Mouse (Mus musculus) forebrain, postnatal 0 days (tissue): ENCODE results near the gene Tanc2. TPM values are rescaled to one million over a fixed set of nuclear protein-coding genes. Genes with fewer than 3 reads are reported as not detected.

Experiments used
- ATAC-seq: fragments of 200-750 bp; cut with Nextera tagmentation; 2 replicates; pipeline ENCODE4 v1.8.0; 2017; ENCODE audit warnings: mild to moderate bottlenecking, moderate library complexity
- DNase-seq: peaks from one replicate; pipeline ENCODE4 v3.0.0-alpha.2; 2015
- H3K27ac ChIP-seq: fragments of 300-500 bp; sonication (generic); 2 replicates; pipeline ENCODE4 v1.5.1; 2014; ENCODE audit warnings: low read depth, mild to moderate bottlenecking, antibody characterized with exemption, low read length, moderate library complexity, mixed read lengths
- H3K27me3 ChIP-seq: fragments of 300-500 bp; sonication (generic); 2 replicates; pipeline ENCODE4 v1.6.1; 2014; ENCODE audit warnings: mild to moderate bottlenecking, low read length, mixed read lengths; ENCODE audit not compliant: insufficient read depth
- H3K36me3 ChIP-seq: fragments of 300-500 bp; sonication (generic); 2 replicates; pipeline ENCODE4 v1.6.1; 2014; ENCODE audit warnings: mild to moderate bottlenecking, moderate library complexity; ENCODE audit not compliant: insufficient read depth
- H3K4me1 ChIP-seq: fragments of 300-500 bp; sonication (generic); 2 replicates; pipeline ENCODE4 v1.6.1; 2014; ENCODE audit warnings: antibody characterized with exemption; ENCODE audit not compliant: insufficient read depth
- H3K4me2 ChIP-seq: fragments of 300-500 bp; sonication (generic); 2 replicates; pipeline ENCODE4 v1.6.1; 2014; ENCODE audit warnings: low read depth, mild to moderate bottlenecking, moderate library complexity
- H3K4me3 ChIP-seq: fragments of 300-500 bp; sonication (generic); 2 replicates; pipeline ENCODE4 v1.5.1; 2014; ENCODE audit warnings: low read depth, low read length, mixed read lengths
- H3K9ac ChIP-seq: fragments of 300-500 bp; sonication (generic); 2 replicates; pipeline ENCODE4 v1.6.1; 2014; ENCODE audit warnings: mild to moderate bottlenecking
- H3K9me3 ChIP-seq: fragments of 300-500 bp; sonication (generic); 2 replicates; pipeline ENCODE4 v1.6.1; 2016; ENCODE audit warnings: low read length
- CTCF ChIP-seq: sonication (generic); IDR thresholded peaks from 2 replicates; pipeline ENCODE4 v1.5.1; 2016; ENCODE audit warnings: antibody characterized with exemption, control low read depth, low read depth
- WGBS: fragments of 180-500 bp; shearing (Covaris S2); extraction: QIAGEN DNeasy Blood & Tissue Kit; methylation state at CpG from one replicate; pipeline ENCODE4 v1.1.7; 2014; 5-methylcytosine and 5-hydroxymethylcytosine counted together
- polyA plus RNA-seq: library from polyadenylated mRNA; unstranded; fragments of >200 nt; fragmentation: Nextera tagmentation; extraction: Ambion mirVana; gene quantifications from 2 replicates; pipeline ENCODE4 v1.2.1, GENCODE M21; 2015
- total RNA-seq: library from RNA; depleted of rRNA; stranded (reverse); fragments of >200 nt; gene quantifications from 2 replicates; pipeline ENCODE4 v1.2.3, GENCODE M21; 2014

The Tanc2 gene
- total and polyA plus RNA-seq, 2 experiments from 2014 or later = 35.3 to 144 TPM

DNA sequence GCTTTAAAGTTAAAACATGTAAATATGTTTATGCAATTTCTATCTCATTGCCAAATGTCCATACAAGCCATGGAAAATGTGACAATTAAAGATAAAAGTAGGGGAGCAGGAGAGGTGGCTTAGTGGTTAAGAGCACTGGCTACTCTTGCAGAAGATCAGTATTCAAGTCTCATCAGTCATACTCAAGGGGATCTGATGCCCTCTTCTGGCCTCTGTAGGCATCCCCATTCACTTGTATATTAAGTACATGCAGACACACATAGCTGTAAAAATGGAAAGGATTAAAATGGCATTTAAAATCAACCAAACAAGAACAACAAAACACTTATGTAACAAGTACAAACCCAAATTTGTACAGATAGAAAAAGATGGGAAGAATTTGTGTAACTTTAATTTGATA, 54.2 kb downstream of the Tanc2 start:
- peak; percentile 34 for TF ChIP-seq CTCF
- H3K4me2 ChIP-seq = no peak overlapping the region
- H3K27ac ChIP-seq = no peak overlapping the region
- no peaks in the 10 kb centered on the region for H3K36me3 ChIP-seq
- DNase-seq (no peak), ATAC-seq (no peak)
- H3K9ac ChIP-seq = no peak overlapping the region
- H3K27me3 ChIP-seq = no peaks in the 10 kb centered on the region
- no peaks in the 10 kb centered on the region for H3K4me1 ChIP-seq
- H3K4me3 ChIP-seq = no peak overlapping the region
- no peaks in the 10 kb centered on the region for H3K9me3 ChIP-seq

DNA sequence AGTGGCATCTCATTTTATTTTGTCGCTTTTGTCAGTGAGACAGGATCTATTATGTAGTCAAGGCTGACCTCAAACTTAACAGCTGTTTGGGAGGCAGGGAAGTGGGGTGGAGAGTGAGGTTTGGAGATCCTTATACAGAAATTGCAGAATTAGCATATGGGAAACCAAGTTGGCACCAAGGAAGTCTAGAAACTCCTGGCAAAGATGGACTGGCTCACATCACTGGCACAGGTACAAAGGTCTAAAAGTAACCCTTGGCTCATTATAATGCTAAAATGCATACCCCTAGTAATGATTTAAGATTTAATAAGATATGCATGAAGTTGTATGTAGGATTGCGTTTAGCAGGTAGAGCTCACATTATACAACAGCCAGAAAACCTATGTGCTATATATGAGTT, 58.2 kb downstream of the Tanc2 start:
- H3K9ac ChIP-seq = no peak overlapping the region
- H3K4me2 ChIP-seq = no peak overlapping the region
- H3K4me1 ChIP-seq = no peaks in the 10 kb centered on the region
- WGBS = 88% methylated on average over 2 of the region's 2 CpGs
- no peak for TF ChIP-seq CTCF
- no peak overlapping the region for H3K27ac ChIP-seq
- no peaks in the 10 kb centered on the region for H3K9me3 ChIP-seq
- H3K27me3 ChIP-seq = no peaks in the 10 kb centered on the region
- no peak overlapping the region for H3K4me3 ChIP-seq
- no peak for DNase-seq
- no peak for ATAC-seq
- no peaks in the 10 kb centered on the region for H3K36me3 ChIP-seq

DNA sequence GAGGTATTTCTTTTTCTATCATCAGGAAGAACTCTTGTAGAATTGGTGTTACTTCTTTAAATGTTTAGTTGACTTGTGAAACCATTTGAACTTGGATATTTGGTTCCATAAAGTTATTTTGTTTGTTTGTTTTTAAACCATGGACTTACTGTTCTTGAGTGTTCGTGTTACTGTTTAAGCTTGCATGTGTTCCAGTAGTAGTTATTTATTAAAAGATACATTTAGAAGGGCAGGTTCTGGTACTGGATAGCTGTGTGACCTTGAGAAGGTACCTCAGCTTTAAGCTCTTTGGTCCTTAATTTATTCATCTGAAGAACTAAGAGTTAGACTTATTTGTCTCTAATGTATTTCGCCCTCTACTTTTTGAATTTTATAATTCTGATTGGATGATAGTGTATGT, 64.8 kb downstream of the Tanc2 start:
- H3K36me3 ChIP-seq = no peaks in the 10 kb centered on the region
- H3K4me2 ChIP-seq = no peak overlapping the region
- no peak for TF ChIP-seq CTCF
- H3K4me1 ChIP-seq = no peaks in the 10 kb centered on the region
- DNase-seq (no peak), ATAC-seq (no peak)
- no peaks in the 10 kb centered on the region for H3K9me3 ChIP-seq
- WGBS = 97% methylated on average over 2 of the region's 2 CpGs
- no peak overlapping the region for H3K9ac ChIP-seq
- H3K27me3 ChIP-seq = no peaks in the 10 kb centered on the region
- no peak overlapping the region for H3K27ac ChIP-seq
- H3K4me3 ChIP-seq = no peak overlapping the region

DNA sequence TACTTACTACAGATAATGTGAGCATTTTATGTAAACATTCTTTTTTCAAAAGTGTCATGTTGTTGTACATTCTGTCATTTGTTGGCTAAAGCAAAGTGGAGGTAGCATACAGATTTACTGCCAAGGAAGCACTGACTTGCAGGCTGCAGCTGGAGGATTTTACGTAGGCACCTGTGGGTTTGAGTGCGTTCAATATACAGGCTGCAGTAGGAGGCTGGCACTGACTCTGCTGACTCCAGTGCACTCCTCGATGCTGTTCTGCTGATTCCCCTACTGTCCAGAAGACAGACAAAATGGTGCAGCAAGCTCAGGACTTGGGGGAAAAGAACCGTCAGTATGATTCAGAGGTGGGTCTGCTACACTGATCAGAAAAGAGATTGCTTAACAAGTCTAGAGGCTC, 65.5 kb downstream of the Tanc2 start:
- H3K27ac ChIP-seq = no peak overlapping the region
- TF ChIP-seq CTCF = no peak
- no peak overlapping the region for H3K9ac ChIP-seq
- H3K36me3 ChIP-seq = no peaks in the 10 kb centered on the region
- H3K4me1 ChIP-seq = no peaks in the 10 kb centered on the region
- 71% methylated on average over 4 of the region's 4 CpGs for WGBS
- H3K4me2 ChIP-seq = no peak overlapping the region
- ATAC-seq = no peak
- no peak for DNase-seq
- no peaks in the 10 kb centered on the region for H3K27me3 ChIP-seq
- H3K4me3 ChIP-seq = no peak overlapping the region
- no peaks in the 10 kb centered on the region for H3K9me3 ChIP-seq

DNA sequence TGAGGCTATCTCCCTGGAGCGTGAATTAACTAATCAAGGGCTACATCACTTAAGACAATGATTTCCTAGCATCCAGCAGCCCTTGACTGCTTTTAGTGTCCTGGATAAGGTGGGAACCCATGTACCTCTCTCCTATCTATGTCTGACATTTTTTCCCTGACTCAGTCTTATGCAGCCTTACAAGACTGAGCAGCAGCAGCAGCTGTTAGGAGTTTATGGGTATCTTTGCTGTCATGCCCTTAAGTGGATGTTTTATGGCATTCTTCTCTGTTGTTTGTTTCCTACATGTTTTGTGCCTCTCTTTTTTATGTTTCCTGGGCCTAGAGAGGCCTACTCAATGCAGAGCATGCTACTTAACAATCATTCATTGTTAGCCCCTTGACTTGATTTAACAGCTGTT, 78.1 kb downstream of the Tanc2 start:
- WGBS = 97% methylated on average over 1 of the region's 1 CpGs
- Histone ChIP-seq H3K36me3 (no peaks in the 10 kb centered on the region), H3K9ac (no peak overlapping the region), H3K27ac (no peak overlapping the region), H3K27me3 (no peaks in the 10 kb centered on the region), H3K4me3 (no peak overlapping the region), H3K4me1 (no peaks in the 10 kb centered on the region), H3K4me2 (no peak overlapping the region), H3K9me3 (no peaks in the 10 kb centered on the region)
- DNase-seq = no peak
- no peak for TF ChIP-seq CTCF
- no peak for ATAC-seq

DNA sequence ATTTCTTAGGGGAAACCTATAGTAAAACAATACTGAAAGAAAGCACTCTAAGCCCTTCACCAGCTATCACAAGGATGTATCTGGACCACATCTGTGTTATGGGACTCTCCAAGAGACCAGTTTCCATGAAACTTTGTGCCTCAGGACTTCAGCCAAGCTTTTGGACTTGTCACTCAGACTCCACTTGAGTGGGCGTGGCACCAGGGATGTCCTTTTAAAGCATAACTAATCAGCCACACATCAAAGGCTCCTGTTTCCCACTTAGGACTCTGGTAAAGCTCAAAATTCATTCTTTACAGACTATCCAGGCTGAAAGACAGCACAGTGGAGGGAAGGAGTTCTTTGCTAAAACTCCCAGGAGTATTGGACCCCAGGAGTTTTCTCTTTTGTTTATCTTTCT, 89.2 kb downstream of the Tanc2 start:
- Histone ChIP-seq H3K4me3 (no peak overlapping the region), H3K9me3 (no peaks in the 10 kb centered on the region), H3K4me2 (no peak overlapping the region), H3K9ac (no peak overlapping the region), H3K4me1 (no peaks in the 10 kb centered on the region), H3K27me3 (no peaks in the 10 kb centered on the region), H3K27ac (no peak overlapping the region), H3K36me3 (no peaks in the 10 kb centered on the region)
- DNase-seq (no peak), ATAC-seq (no peak)
- no peak for TF ChIP-seq CTCF
- 84% methylated on average over 1 of the region's 1 CpGs for WGBS

DNA sequence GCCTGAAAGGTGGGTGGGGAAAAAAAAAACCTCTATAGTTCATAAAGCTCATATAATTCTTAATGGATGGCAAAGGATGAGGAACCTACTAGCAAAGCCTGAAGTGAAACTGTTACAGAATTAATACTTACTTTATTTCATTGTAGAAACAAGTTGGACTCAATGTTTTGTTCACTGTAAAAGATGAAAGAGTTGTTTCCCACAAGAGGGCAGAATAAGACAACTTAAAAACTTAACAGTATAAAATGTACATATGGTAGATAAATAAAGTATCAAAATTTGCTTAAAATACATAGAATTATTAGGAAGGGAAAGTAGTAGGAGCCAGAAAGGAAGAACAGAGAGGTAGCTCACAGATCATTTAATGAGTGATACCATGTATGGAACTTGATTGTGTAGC, 95.0 kb downstream of the Tanc2 start:
- Histone ChIP-seq H3K36me3 (no peaks in the 10 kb centered on the region), H3K27me3 (no peaks in the 10 kb centered on the region), H3K4me2 (no peak overlapping the region), H3K9ac (no peak overlapping the region), H3K4me1 (no peaks in the 10 kb centered on the region), H3K9me3 (no peaks in the 10 kb centered on the region), H3K27ac (no peak overlapping the region), H3K4me3 (no peak overlapping the region)
- ATAC-seq (no peak), DNase-seq (no peak)
- TF ChIP-seq CTCF = peak; percentile 2; the same call in 1 of the 2 replicates

DNA sequence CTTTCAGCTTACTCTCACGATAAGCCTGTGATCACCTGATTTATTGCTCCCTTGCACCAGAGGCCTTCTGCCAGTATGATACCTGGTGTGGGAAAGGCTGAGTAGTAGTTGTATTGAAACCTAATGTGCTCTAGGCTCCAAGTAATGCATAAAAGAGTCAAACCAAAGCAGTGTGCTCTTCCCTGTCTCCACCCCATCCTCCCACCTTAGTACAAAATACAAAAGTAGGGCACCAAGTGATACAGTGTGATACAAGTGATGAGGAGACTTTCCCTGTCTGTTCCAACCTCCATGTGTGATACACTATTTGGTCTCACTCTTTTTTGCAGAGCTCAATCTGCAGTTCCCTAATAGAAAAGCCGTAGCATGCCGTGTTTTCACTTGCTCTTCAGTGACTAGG, 110.7 kb downstream of the Tanc2 start:
- Histone ChIP-seq H3K9me3 (no peaks in the 10 kb centered on the region), H3K27me3 (no peaks in the 10 kb centered on the region), H3K9ac (no peak overlapping the region), H3K4me3 (no peak overlapping the region), H3K27ac (no peak overlapping the region), H3K4me2 (no peak overlapping the region), H3K36me3 (no peaks in the 10 kb centered on the region), H3K4me1 (no peaks in the 10 kb centered on the region)
- no peak for DNase-seq
- TF ChIP-seq CTCF = no peak
- no peak for ATAC-seq
- WGBS = 78% methylated on average over 3 of the region's 3 CpGs
